Mouse (Mus musculus): ENCODE measurements around the gene Ppp2r2c.

Ppp2r2c gene

GRCm38 (mm10) chr5:36988781-36989624, 120.7 kb downstream of the Ppp2r2c start, which contains the start of gene Wfs1:
Wfs1 (minus strand) TSS chr5:36989205.
- DNase-seq: peak; percentile 99

DNA sequence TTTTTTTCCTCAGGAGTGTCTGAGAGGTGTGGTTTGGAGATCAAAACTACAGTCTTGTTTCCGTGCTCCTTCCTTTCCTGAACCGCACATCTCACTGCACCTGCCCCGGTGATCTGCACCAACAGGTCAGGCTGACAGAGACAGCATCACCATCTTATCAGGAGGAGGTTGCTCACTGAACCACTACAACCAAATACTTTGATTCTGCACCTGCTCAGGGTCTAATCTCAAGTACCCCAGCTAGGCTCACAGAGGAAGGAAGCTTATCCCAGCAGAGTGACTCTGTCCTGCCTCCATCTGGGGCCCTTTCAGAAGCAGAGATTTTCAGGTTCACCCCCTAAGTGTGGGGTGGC, 121.3 kb downstream of the Ppp2r2c start:
- DNase-seq: no peak

DNA sequence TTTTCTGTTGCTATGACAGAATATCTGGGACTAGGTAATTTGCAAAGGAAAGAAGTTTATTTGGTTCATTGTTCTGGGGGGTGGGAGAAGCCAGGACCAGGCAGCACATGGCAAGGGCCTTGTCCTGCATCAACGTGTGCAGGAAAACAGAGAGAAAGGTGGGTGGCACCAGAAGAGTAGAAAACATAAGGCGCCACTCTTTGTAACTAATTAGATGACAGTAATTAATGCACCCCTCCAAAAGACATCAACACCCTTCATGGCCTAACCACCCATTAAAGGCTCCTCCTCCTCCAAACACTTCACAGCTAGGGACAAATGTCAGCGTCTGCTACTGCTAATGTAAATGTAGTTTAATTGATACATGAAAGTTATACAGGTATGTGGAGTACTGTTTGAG, 121.9 kb downstream of the Ppp2r2c start:
- no peak for DNase-seq

DNA sequence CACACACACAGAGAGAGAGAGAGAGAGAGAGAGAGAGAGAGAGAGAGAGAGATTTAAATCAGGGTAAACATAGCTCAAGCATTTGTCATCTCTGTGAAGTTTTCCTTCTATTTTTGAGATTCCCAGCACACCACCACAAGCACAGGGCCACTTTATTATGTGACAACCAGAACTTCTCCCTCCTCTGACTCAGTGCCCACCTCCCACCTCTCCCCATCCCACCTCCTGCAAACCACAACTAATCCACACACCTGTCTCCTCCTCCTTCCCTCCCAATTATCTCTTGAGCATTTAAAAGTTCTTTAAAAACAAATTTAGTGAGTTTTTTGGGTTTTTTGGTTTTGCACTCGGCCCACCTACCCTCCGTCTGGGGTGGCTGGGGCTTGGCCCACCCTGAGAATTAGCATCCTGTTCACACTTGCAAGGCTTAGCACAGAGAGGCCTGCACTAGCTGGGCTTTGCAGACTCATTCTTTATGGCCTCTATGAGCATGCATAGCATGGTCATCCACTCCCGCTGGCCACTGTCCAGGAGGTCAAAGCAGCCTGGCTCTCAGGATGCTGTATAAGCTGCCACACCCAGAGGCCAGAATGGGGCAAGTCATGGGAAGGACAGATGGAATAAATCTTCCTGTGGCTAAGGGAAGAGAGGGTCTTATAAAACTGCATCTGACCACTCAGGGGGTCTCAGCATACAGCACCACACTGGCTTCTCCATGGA, 122.5 kb downstream of the Ppp2r2c start:
- DNase-seq: no peak

- DNase-seq: no peak
Observed at GRCm38 (mm10) chr5:36996410-36996809, 128.1 kb downstream of the Ppp2r2c start.

DNA sequence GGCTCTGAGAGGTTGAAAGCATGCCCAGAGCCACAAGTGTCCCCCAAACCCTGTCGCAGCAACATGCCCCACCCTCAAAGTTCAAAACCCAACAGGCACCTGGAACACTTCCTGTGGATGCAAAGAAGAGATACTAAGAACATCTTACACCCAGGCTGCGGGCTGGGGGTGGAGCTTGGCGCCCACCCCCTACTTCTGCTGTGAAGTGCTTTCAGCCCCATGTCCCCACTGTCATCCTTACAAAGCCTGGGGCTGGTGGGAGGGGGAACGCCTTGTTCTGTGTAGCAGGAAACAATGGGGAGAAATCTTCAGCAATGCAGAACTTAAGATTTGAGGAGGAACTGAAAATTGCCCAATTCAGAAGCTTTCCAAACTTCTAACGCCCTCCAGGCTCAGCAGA, 129.7 kb downstream of the Ppp2r2c start:
- no peak for DNase-seq

DNA sequence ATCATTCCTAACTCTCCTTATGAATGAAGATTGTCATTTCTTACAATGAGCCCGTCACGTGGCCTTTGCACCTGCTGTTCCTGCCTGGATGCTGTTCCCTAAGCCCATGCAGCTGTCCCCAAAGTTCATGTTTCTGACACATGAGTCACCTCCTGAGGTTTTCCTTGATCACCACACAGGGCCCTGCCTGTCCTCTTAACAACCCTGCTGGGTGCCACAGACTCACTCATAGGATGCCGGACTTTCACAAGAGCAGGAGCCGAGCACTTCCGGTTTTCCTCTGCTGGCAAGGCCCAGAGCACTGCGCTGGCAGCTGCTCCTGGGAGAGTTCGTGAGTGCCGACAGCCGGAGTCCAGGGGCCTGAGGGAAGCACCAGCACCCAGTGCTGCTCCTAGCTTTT, 132.7 kb downstream of the Ppp2r2c start:
- no peak for DNase-seq

DNA sequence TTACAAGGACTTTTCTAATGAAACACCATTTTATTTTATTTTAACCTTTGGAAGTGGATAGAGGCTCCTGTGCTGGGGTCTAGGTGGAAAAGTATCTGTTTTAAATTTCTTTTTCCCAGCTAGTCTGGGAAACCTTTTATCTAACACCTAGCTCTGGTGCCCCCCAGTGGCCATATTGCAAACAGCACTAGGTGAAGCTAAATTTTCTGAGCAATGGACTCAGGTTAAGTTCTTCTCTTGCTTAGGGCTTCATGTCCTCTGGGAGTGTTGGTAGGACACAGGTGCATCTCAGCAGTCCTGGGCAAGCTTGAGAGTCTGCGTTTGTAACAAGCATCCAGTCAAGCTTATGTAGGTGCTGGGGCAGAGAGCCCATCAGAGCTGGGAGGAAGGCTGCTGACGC, 133.7 kb downstream of the Ppp2r2c start:
- DNase-seq: peak; percentile 75
